Mouse (Mus musculus) urinary bladder, postnatal 10 days (tissue): ENCODE data around the gene Cabp2.
"Not testable (repeated sequence)": the region's sequence is repeated elsewhere in the genome, so short reads cannot be mapped to it uniquely, and the experiment has no call there.

Experiments used
- DNase-seq: peaks from one replicate; pipeline ENCODE4 v3.0.0; 2022; ENCODE audit warnings: low spot score

The Cabp2 gene

GRCm38 (mm10) chr19:4124432-4124831 is 43.1 kb downstream of the Cabp2 start:
- no peak for DNase-seq

GRCm38 (mm10) chr19:4125268-4125667 is 43.9 kb downstream of the Cabp2 start:
- DNase-seq, result not testable (repeated sequence)

GRCm38 (mm10) chr19:4125741-4126696 is 44.6 kb downstream of the Cabp2 start, which contains the start of gene Aip:
Aip (minus strand) TSS chr19:4125858.
- peak; percentile 90 for DNase-seq

GRCm38 (mm10) chr19:4126759-4127495 is 45.5 kb downstream of the Cabp2 start:
- no peak for DNase-seq

- DNase-seq, result no peak
Measured at GRCm38 (mm10) chr19:4129462-4129861, 48.1 kb downstream of the Cabp2 start.

GRCm38 (mm10) chr19:4130106-4130505 is 48.7 kb downstream of the Cabp2 start:
- no peak for DNase-seq

GRCm38 (mm10) chr19:4131075-4131474 is 49.7 kb downstream of the Cabp2 start:
- no peak for DNase-seq

GRCm38 (mm10) chr19:4131768-4132167 is 50.4 kb downstream of the Cabp2 start:
- no peak for DNase-seq

GRCm38 (mm10) chr19:4134354-4134753 is 53.0 kb downstream of the Cabp2 start:
- no peak for DNase-seq

GRCm38 (mm10) chr19:4135229-4135962 is 54.0 kb downstream of the Cabp2 start:
- DNase-seq, result not testable (repeated sequence)

GRCm38 (mm10) chr19:4135963-4136345 is 54.6 kb downstream of the Cabp2 start:
- DNase-seq, result not testable (repeated sequence)

GRCm38 (mm10) chr19:4136463-4136862 is 55.1 kb downstream of the Cabp2 start:
- DNase-seq, result no peak
